Mouse (Mus musculus): ENCODE measurements at regions not wholly inside any gene's neighbourhood (a gene's known extent, or its start where the extent isn't known, plus 50 kb on each side); places are given as distances from the start of the nearest gene placed in this dataset.

DNA sequence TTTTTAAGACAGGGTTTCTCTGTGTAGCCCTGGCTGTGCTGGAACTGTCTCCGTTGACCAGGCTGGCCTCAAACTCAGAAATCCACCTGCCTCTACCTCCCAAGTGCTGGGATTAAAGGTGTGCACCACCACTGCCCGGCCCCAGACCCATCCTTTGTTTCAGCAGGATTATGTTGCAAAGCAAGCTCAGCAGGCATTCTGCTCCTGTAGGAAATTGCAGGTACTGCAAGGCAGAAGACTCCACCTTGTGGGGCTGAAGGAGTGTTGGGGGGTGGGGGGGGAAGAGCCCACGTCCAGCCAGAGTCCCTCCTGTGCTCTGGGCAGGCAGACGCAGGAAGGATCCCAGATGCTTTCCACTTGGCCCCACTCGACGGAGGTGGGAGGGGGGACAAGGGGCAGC is 52.2 kb upstream of the Epcam start:
- no peak for DNase-seq
- no peaks in the 10 kb centered on the region for H3K4me1 ChIP-seq (ENCODE audit: control insufficient read depth, insufficient read depth, low read length)
- H3K4me3 ChIP-seq (replicated peaks; ENCODE audit: extremely low read depth, low read depth, low read length): no peak overlapping the region
- 54% methylated on average over 6 of the region's 6 CpGs for WGBS
- TF ChIP-seq CTCF (IDR thresholded peaks at IDR 0.05; ENCODE audit: insufficient read depth, low read length): no peak

DNA sequence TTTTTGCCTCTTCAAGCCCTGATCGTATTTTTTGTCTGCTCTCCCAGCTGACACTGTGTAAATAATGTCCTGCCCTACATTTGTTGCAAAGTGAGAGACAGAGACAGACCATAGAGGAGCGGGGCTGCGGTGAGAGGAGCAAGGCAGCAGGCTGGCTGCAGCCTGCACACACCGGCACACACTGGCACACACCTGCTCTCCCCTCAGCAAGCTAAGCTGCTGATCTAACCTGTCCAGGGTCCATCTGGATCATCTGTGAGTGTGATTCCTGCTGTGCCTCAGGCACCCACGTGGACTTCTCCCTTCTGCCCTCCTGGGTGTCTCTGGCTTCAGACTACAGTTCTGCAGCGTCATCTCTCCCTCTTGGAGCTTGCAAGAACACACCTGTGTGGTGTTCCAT is 50.4 kb upstream of the Epcam start:
- TF ChIP-seq CTCF (IDR thresholded peaks at IDR 0.05; ENCODE audit: insufficient read depth, low read length) (no peak), POLR2A (IDR thresholded peaks at IDR 0.05; ENCODE audit: borderline replicate concordance, extremely low read depth, low read depth, low read length) (no peak)
- no peaks in the 10 kb centered on the region for H3K4me1 ChIP-seq (ENCODE audit: control insufficient read depth, insufficient read depth, low read length)
- WGBS: 48% methylated on average over 6 of the region's 6 CpGs
- no peak overlapping the region for H3K4me3 ChIP-seq (replicated peaks; ENCODE audit: extremely low read depth, low read depth, low read length)
- DNase-seq: no peak
